Mouse (Mus musculus) kidney, embryonic 14.5 days (tissue): ENCODE results near the gene Itga7. TPM values are rescaled to one million over a fixed set of nuclear protein-coding genes. Genes with fewer than 3 reads are reported as not detected.

ENCODE experiments used
- ATAC-seq: fragments of 200-750 bp; cut with Nextera tagmentation; 2 replicates; pipeline ENCODE4 v1.8.0; 2017; ENCODE audit warnings: moderate number of reproducible peaks, mild to moderate bottlenecking, moderate TSS enrichment, moderate library complexity; ENCODE audit not compliant: low FRiP score, low TSS enrichment
- H3K27ac ChIP-seq: fragments of 300-500 bp; sonication (generic); 2 replicates; pipeline ENCODE4 v1.5.1; 2014; ENCODE audit warnings: low read depth, mild to moderate bottlenecking, low read length, moderate library complexity, mixed read lengths
- H3K27me3 ChIP-seq: fragments of 300-500 bp; sonication (generic); 2 replicates; pipeline ENCODE4 v1.6.1; 2014; ENCODE audit warnings: mild to moderate bottlenecking, low read length; ENCODE audit not compliant: control insufficient read depth, insufficient read depth
- H3K36me3 ChIP-seq: fragments of 300-500 bp; sonication (generic); 2 replicates; pipeline ENCODE4 v1.6.1; 2014; ENCODE audit warnings: low read length, mixed read lengths; ENCODE audit not compliant: control insufficient read depth, insufficient read depth
- H3K4me1 ChIP-seq: fragments of 300-500 bp; sonication (generic); 2 replicates; pipeline ENCODE4 v1.6.1; 2014; ENCODE audit warnings: low read length, mixed read lengths; ENCODE audit not compliant: control insufficient read depth, insufficient read depth
- H3K4me2 ChIP-seq: fragments of 300-500 bp; sonication (generic); replicated peaks from 2 replicates; pipeline ENCODE4 v1.6.1; 2014; ENCODE audit warnings: low read depth, mild to moderate bottlenecking, low read length
- H3K4me3 ChIP-seq: fragments of 300-500 bp; sonication (generic); 2 replicates; pipeline ENCODE4 v1.5.1; 2014; ENCODE audit warnings: mild to moderate bottlenecking, low read length
- H3K9ac ChIP-seq: fragments of 300-500 bp; sonication (generic); 2 replicates; pipeline ENCODE4 v1.6.1; 2014; ENCODE audit warnings: low read depth, mild to moderate bottlenecking, low read length, moderate library complexity
- H3K9me3 ChIP-seq: fragments of 300-500 bp; sonication (generic); 2 replicates; pipeline ENCODE4 v1.6.1; 2016; ENCODE audit warnings: low read length; ENCODE audit not compliant: control insufficient read depth
- WGBS: fragments of 180-500 bp; shearing (Covaris S2); extraction: QIAGEN DNeasy Blood & Tissue Kit; methylation state at CpG from one replicate; pipeline ENCODE4 v1.1.7; 2014; 5-methylcytosine and 5-hydroxymethylcytosine counted together
- polyA plus RNA-seq: library from polyadenylated mRNA; unstranded; fragments of >200 nt; fragmentation: Nextera tagmentation; extraction: Ambion mirVana; gene quantifications from 2 replicates; pipeline ENCODE4 v1.2.1, GENCODE M21; 2014

Gene Itga7
- 0.77 and 1.3 TPM in 2 replicates for polyA plus RNA-seq

- Histone ChIP-seq H3K4me2 (peak within 1 kb of the TSS; percentile 54), H3K36me3 (no peaks in the 10 kb centered on the region), H3K4me3 (peak within 1 kb of the TSS; percentile 45), H3K4me1 (0 out of 2 replicates have a peak, but pooled peaks cover 9% of the 10 kb centered on the region), H3K27ac (no peak within 1 kb of the TSS), H3K9me3 (no peaks in the 10 kb centered on the region), H3K27me3 (peaks cover 51% of the 10 kb centered on the region), H3K9ac (peak within 1 kb of the TSS; percentile 28; the same call in 1 of the 2 replicates)
- peak; percentile 88 for ATAC-seq
- 2% methylated on average over 26 of the region's 26 CpGs for WGBS
Measured at GRCm38 (mm10) chr10:128933574-128933973, at the start of gene Itga7. TSS of gene Itga7 (plus strand) at chr10:128933818.

GRCm38 (mm10) chr10:128888941-128889827, 44.4 kb upstream of the Itga7 start:
- peak; percentile 63 for ATAC-seq
- H3K4me3 ChIP-seq: peak overlapping the region; percentile 77
- H3K9ac ChIP-seq: peak overlapping the region; percentile 56; the same call in 1 of the 2 replicates
- H3K27me3 ChIP-seq: 0 out of 2 replicates have a peak, but pooled peaks cover 4% of the 10 kb centered on the region
- WGBS: 1% methylated on average over 7 of the region's 7 CpGs
- H3K36me3 ChIP-seq: peaks cover 25% of the 10 kb centered on the region
- H3K4me2 ChIP-seq: peak overlapping the region; percentile 84
- H3K9me3 ChIP-seq: no peaks in the 10 kb centered on the region
- H3K27ac ChIP-seq: peak overlapping the region; percentile 89
- H3K4me1 ChIP-seq: peaks cover 23% of the 10 kb centered on the region

- ATAC-seq: no peak
- peak overlapping the region; percentile 85; the same call in 1 of the 2 replicates for H3K9ac ChIP-seq
- WGBS: 8% methylated on average over 2 of the region's 2 CpGs
- no peaks in the 10 kb centered on the region for H3K9me3 ChIP-seq
- 0 out of 2 replicates have a peak, but pooled peaks cover 4% of the 10 kb centered on the region for H3K27me3 ChIP-seq
- H3K4me1 ChIP-seq: peaks cover 23% of the 10 kb centered on the region
- H3K27ac ChIP-seq: peak overlapping the region; percentile 89
- peaks cover 23% of the 10 kb centered on the region for H3K36me3 ChIP-seq
- peak overlapping the region; percentile 77 for H3K4me3 ChIP-seq
- H3K4me2 ChIP-seq: peak overlapping the region; percentile 84
Measured at GRCm38 (mm10) chr10:128889846-128890245, 43.8 kb upstream of the Itga7 start.

- H3K27me3 ChIP-seq: 0 out of 2 replicates have a peak, but pooled peaks cover 5% of the 10 kb centered on the region
- peak overlapping the region; percentile 85 for H3K9ac ChIP-seq
- WGBS: under 1% methylated on average over 40 of the region's 40 CpGs
- H3K27ac ChIP-seq: peak overlapping the region; percentile 89
- peak overlapping the region; percentile 84 for H3K4me2 ChIP-seq
- H3K4me1 ChIP-seq: peaks cover 23% of the 10 kb centered on the region
- H3K36me3 ChIP-seq: peaks cover 17% of the 10 kb centered on the region
- no peaks in the 10 kb centered on the region for H3K9me3 ChIP-seq
- peak overlapping the region; percentile 77 for H3K4me3 ChIP-seq
- ATAC-seq: peak; percentile 2; the same call in 1 of the 2 replicates
Measured at GRCm38 (mm10) chr10:128890383-128891295, 43.0 kb upstream of the Itga7 start.

- Histone ChIP-seq H3K27ac (peak within 1 kb of the TSS; percentile 89), H3K9me3 (no peaks in the 10 kb centered on the region), H3K9ac (peak within 1 kb of the TSS; percentile 85), H3K4me3 (peak within 1 kb of the TSS; percentile 77), H3K4me1 (peaks cover 23% of the 10 kb centered on the region), H3K4me2 (peak within 1 kb of the TSS; percentile 84), H3K27me3 (peaks cover 13% of the 10 kb centered on the region), H3K36me3 (peaks cover 9% of the 10 kb centered on the region; the same call in 1 of the 2 replicates)
- WGBS: under 1% methylated on average over 57 of the region's 89 CpGs
- ATAC-seq: peak; percentile 81
Measured at GRCm38 (mm10) chr10:128891296-128892094, 42.1 kb upstream of the Itga7 start, which contains the start of gene Gdf11. TSS of gene Gdf11 (minus strand) at chr10:128891718.

- Histone ChIP-seq H3K27me3 (peaks cover 18% of the 10 kb centered on the region), H3K9me3 (no peaks in the 10 kb centered on the region), H3K4me3 (peak overlapping the region; percentile 77), H3K36me3 (peaks cover 5% of the 10 kb centered on the region; the same call in 1 of the 2 replicates), H3K4me2 (peak overlapping the region; percentile 84), H3K27ac (peak overlapping the region; percentile 59; the same call in 1 of the 2 replicates), H3K9ac (peak overlapping the region; percentile 85), H3K4me1 (peaks cover 23% of the 10 kb centered on the region)
- no peak; the same call in 1 of the 2 replicates for ATAC-seq
- WGBS: 1% methylated on average over 9 of the region's 9 CpGs
Measured at GRCm38 (mm10) chr10:128892246-128892645, 41.4 kb upstream of the Itga7 start.

GRCm38 (mm10) chr10:128895437-128895836, 38.2 kb upstream of the Itga7 start:
- H3K4me2 ChIP-seq: peak overlapping the region; percentile 29
- peak overlapping the region; percentile 17; the same call in 1 of the 2 replicates for H3K4me3 ChIP-seq
- no peaks in the 10 kb centered on the region for H3K9me3 ChIP-seq
- H3K27ac ChIP-seq: no peak overlapping the region
- H3K4me1 ChIP-seq: peaks cover 4% of the 10 kb centered on the region; the same call in 1 of the 2 replicates
- peaks cover 18% of the 10 kb centered on the region for H3K27me3 ChIP-seq
- 0 out of 2 replicates have a peak overlapping the region, but pooled peaks have one; percentile 18 for H3K9ac ChIP-seq
- under 1% methylated on average over 9 of the region's 9 CpGs for WGBS
- ATAC-seq: no peak
- no peaks in the 10 kb centered on the region for H3K36me3 ChIP-seq
